Mouse (Mus musculus): ENCODE results near the gene Tec. TPM values are rescaled to one million over a fixed set of nuclear protein-coding genes. Genes with fewer than 3 reads are reported as not detected.

Tec gene
- total and polyA plus RNA-seq, 2 experiments from 2014 or later = 2.1 to 4.0 TPM

GRCm38 (mm10) chr5:72751056-72751758, 117.1 kb downstream of the Tec start:
- H3K27ac ChIP-seq (ENCODE audit: low read depth, low read length) = no peak overlapping the region
- H3K9ac ChIP-seq = no peak overlapping the region
- ATAC-seq = peak; percentile 47
- 69% methylated on average over 7 of the region's 7 CpGs for WGBS
- DNase-seq = no peak
- no peaks in the 10 kb centered on the region for H3K36me3 ChIP-seq (ENCODE audit: insufficient read depth)
- TF ChIP-seq CTCF (IDR thresholded peaks at IDR 0.05; ENCODE audit: low read depth) = no peak
- H3K4me2 ChIP-seq (ENCODE audit: low read depth) = no peak overlapping the region
- no peaks in the 10 kb centered on the region for H3K4me1 ChIP-seq (ENCODE audit: insufficient read depth)
- H3K9me3 ChIP-seq (ENCODE audit: low read length) = no peaks in the 10 kb centered on the region
- no peak overlapping the region for H3K4me3 ChIP-seq (ENCODE audit: low read depth, low read length)
- H3K27me3 ChIP-seq (ENCODE audit: insufficient read depth, low read length) = no peaks in the 10 kb centered on the region

GRCm38 (mm10) chr5:72750226-72750625, 118.1 kb downstream of the Tec start:
- Histone ChIP-seq H3K9me3 (ENCODE audit: low read length) (no peaks in the 10 kb centered on the region), H3K4me2 (ENCODE audit: low read depth) (no peak overlapping the region), H3K4me1 (ENCODE audit: insufficient read depth) (no peaks in the 10 kb centered on the region), H3K4me3 (ENCODE audit: low read depth, low read length) (no peak overlapping the region), H3K27me3 (ENCODE audit: insufficient read depth, low read length) (no peaks in the 10 kb centered on the region), H3K36me3 (ENCODE audit: insufficient read depth) (no peaks in the 10 kb centered on the region), H3K9ac (no peak overlapping the region), H3K27ac (ENCODE audit: low read depth, low read length) (no peak overlapping the region)
- ATAC-seq (no peak), DNase-seq (no peak)
- WGBS = 70% methylated on average over 5 of the region's 5 CpGs
- TF ChIP-seq CTCF (IDR thresholded peaks at IDR 0.05; ENCODE audit: low read depth) = no peak

- no peak overlapping the region for H3K4me2 ChIP-seq (ENCODE audit: low read depth)
- no peaks in the 10 kb centered on the region for H3K4me1 ChIP-seq (ENCODE audit: insufficient read depth)
- no peak for DNase-seq
- no peak for ATAC-seq
- H3K4me3 ChIP-seq (ENCODE audit: low read depth, low read length) = no peak overlapping the region
- H3K9ac ChIP-seq = no peak overlapping the region
- H3K36me3 ChIP-seq (ENCODE audit: insufficient read depth) = no peaks in the 10 kb centered on the region
- no peak for TF ChIP-seq CTCF (IDR thresholded peaks at IDR 0.05; ENCODE audit: low read depth)
- no peaks in the 10 kb centered on the region for H3K9me3 ChIP-seq (ENCODE audit: low read length)
- H3K27ac ChIP-seq (ENCODE audit: low read depth, low read length) = no peak overlapping the region
- 77% methylated on average over 7 of the region's 7 CpGs for WGBS
- H3K27me3 ChIP-seq (ENCODE audit: insufficient read depth, low read length) = no peaks in the 10 kb centered on the region
Measured at GRCm38 (mm10) chr5:72748659-72749265, 119.5 kb downstream of the Tec start.

GRCm38 (mm10) chr5:72747384-72747783, 120.9 kb downstream of the Tec start:
- H3K27me3 ChIP-seq (ENCODE audit: insufficient read depth, low read length) = no peaks in the 10 kb centered on the region
- H3K4me1 ChIP-seq (ENCODE audit: insufficient read depth) = no peaks in the 10 kb centered on the region
- H3K4me2 ChIP-seq (ENCODE audit: low read depth) = no peak overlapping the region
- WGBS = 61% methylated on average over 4 of the region's 4 CpGs
- no peaks in the 10 kb centered on the region for H3K9me3 ChIP-seq (ENCODE audit: low read length)
- peak; percentile 53 for DNase-seq
- no peak for ATAC-seq
- H3K36me3 ChIP-seq (ENCODE audit: insufficient read depth) = no peaks in the 10 kb centered on the region
- TF ChIP-seq CTCF (IDR thresholded peaks at IDR 0.05; ENCODE audit: low read depth) = no peak
- H3K4me3 ChIP-seq (ENCODE audit: low read depth, low read length) = no peak overlapping the region
- H3K9ac ChIP-seq = no peak overlapping the region
- H3K27ac ChIP-seq (ENCODE audit: low read depth, low read length) = no peak overlapping the region

- WGBS = 73% methylated on average over 4 of the region's 4 CpGs
Measured at GRCm38 (mm10) chr5:72746461-72746860, 121.8 kb downstream of the Tec start.

GRCm38 (mm10) chr5:72743103-72743502, 125.2 kb downstream of the Tec start:
- no peaks in the 10 kb centered on the region for H3K9me3 ChIP-seq (ENCODE audit: low read length)
- WGBS = 96% methylated on average over 6 of the region's 6 CpGs
- H3K4me1 ChIP-seq (ENCODE audit: insufficient read depth) = no peaks in the 10 kb centered on the region
- H3K36me3 ChIP-seq (ENCODE audit: insufficient read depth) = no peaks in the 10 kb centered on the region
- no peak overlapping the region for H3K9ac ChIP-seq
- no peak overlapping the region for H3K27ac ChIP-seq (ENCODE audit: low read depth, low read length)
- no peak overlapping the region for H3K4me2 ChIP-seq (ENCODE audit: low read depth)
- DNase-seq (no peak), ATAC-seq (no peak)
- H3K27me3 ChIP-seq (ENCODE audit: insufficient read depth, low read length) = no peaks in the 10 kb centered on the region
- TF ChIP-seq CTCF (IDR thresholded peaks at IDR 0.05; ENCODE audit: low read depth) = no peak
- no peak overlapping the region for H3K4me3 ChIP-seq (ENCODE audit: low read depth, low read length)

More at GRCm38 (mm10) chr5:72746461-72746860, 121.8 kb downstream of the Tec start:
- no peak for DNase-seq
- Histone ChIP-seq H3K9me3 (ENCODE audit: low read length) (no peaks in the 10 kb centered on the region), H3K4me2 (ENCODE audit: low read depth) (no peak overlapping the region), H3K27me3 (ENCODE audit: insufficient read depth, low read length) (no peaks in the 10 kb centered on the region), H3K36me3 (ENCODE audit: insufficient read depth) (no peaks in the 10 kb centered on the region), H3K27ac (ENCODE audit: low read depth, low read length) (no peak overlapping the region), H3K4me1 (ENCODE audit: insufficient read depth) (no peaks in the 10 kb centered on the region), H3K9ac (no peak overlapping the region), H3K4me3 (ENCODE audit: low read depth, low read length) (no peak overlapping the region)
- ATAC-seq = no peak
- no peak for TF ChIP-seq CTCF (IDR thresholded peaks at IDR 0.05; ENCODE audit: low read depth)

- no peak overlapping the region for H3K9ac ChIP-seq
- no peak overlapping the region for H3K27ac ChIP-seq (ENCODE audit: low read depth, low read length)
- no peaks in the 10 kb centered on the region for H3K4me1 ChIP-seq (ENCODE audit: insufficient read depth)
- H3K9me3 ChIP-seq (ENCODE audit: low read length) = no peaks in the 10 kb centered on the region
- H3K36me3 ChIP-seq (ENCODE audit: insufficient read depth) = no peaks in the 10 kb centered on the region
- H3K4me3 ChIP-seq (ENCODE audit: low read depth, low read length) = no peak overlapping the region
- DNase-seq = no peak
- no peak for ATAC-seq
- no peaks in the 10 kb centered on the region for H3K27me3 ChIP-seq (ENCODE audit: insufficient read depth, low read length)
- 57% methylated on average over 7 of the region's 7 CpGs for WGBS
- no peak overlapping the region for H3K4me2 ChIP-seq (ENCODE audit: low read depth)
- no peak for TF ChIP-seq CTCF (IDR thresholded peaks at IDR 0.05; ENCODE audit: low read depth)
Measured at GRCm38 (mm10) chr5:72736868-72737267, 131.4 kb downstream of the Tec start.

Data from forebrain, postnatal 0 days (tissue).